Mouse (Mus musculus): Measurements from ENCODE around the gene Rpap1.
"Not testable (repeated sequence)": the region's sequence is repeated elsewhere in the genome, so short reads cannot be mapped to it uniquely, and the experiment has no call there.

Gene Rpap1

GRCm38 (mm10) chr2:119737124-119737523 is 50.2 kb downstream of the Rpap1 start:
- peak; percentile 28 to 44 for DNase-seq

GRCm38 (mm10) chr2:119730735-119731134 is 56.6 kb downstream of the Rpap1 start:
- DNase-seq: no peak

DNA sequence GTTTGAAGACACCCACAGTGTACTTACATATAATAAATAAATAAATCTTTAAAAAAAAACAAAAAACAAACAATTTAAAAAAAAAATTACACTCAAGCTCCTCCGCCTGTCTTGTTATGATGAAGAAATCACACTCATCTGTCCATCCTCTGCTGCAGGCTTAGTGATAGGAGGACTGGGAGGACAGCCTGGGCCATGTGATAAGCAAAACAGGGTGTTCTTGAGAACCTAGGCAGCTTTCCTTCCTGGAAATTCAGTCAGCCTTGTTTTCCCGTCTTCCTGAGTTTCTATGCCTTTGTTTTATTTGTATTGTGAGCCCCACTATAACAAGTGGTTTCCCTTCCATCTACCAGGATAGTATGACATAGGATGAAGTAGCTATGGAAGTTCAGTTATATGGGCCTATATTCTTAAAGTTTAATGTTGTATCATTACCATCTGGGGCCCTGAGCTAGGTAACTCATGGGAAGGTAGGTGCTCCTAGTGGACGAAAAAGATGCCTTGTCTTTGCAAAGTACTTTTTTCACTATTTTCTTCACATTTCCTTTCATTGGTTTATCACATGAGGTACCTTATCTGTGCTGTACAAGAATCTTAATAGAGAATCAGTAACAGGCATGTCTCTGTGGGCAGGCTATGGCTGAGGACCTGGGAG is 59.4 kb downstream of the Rpap1 start:
- no peak for DNase-seq

- no peak for DNase-seq
Measured at GRCm38 (mm10) chr2:119721070-119721469, 66.3 kb downstream of the Rpap1 start.

- DNase-seq: not testable (repeated sequence)
Measured at GRCm38 (mm10) chr2:119715868-119716267, 71.5 kb downstream of the Rpap1 start.

All from cerebellum, postnatal 10 days (tissue).